ENCODE assay signal across 18 mouse cellular contexts in the genomic region with DNA sequence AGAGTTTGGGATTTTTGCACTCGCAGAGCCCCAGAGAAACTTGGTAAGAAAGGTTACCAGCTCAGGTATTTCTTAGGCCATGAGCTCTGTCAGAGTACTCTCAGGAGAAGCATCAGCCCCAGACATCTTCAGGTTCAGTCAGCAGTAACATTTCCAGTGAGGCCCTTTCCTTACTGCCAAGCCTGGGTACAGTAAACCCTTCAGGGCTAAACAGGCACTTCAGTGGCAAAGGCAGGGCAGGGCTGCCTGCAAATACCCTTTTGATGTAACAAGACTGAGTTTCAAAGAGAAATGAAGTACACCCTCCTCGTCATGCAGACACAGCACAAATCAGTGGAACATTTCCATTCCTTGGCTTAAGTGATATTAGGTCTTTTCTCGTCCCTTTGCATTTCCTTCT.
"Had no signal": no experiment of that assay in that cellular context is flagged by ENCODE, and none has a peak within 500 bp of the region (broad histone marks: within the 10 kb centered on the region; RNA-seq: fewer than 3 reads in every experiment).

No protein-coding gene starts in this region.

- H3K4me2 ChIP-seq: liver, embryonic 11.5 days; liver, embryonic 13.5 days; liver, embryonic 15.5 days; lung, embryonic 15.5 days; midbrain, embryonic 11.5 days; midbrain, embryonic 13.5 days; midbrain, embryonic 15.5 days; neural tube, embryonic 12.5 days; stomach, embryonic 15.5 days had no signal

- H3K9ac ChIP-seq: liver, embryonic 13.5 days; liver, embryonic 15.5 days; liver, postnatal 0 days; lung, embryonic 15.5 days; midbrain, embryonic 13.5 days; midbrain, embryonic 15.5 days; neural tube, embryonic 12.5 days; stomach, embryonic 15.5 days had no signal

- H3K27ac ChIP-seq: liver, embryonic 13.5 days; liver, embryonic 15.5 days; lung, embryonic 15.5 days; macrophage; midbrain, embryonic 13.5 days; midbrain, embryonic 15.5 days; neural tube, embryonic 12.5 days; stomach, embryonic 15.5 days; stomach, postnatal 0 days had no signal

- H3K4me3 ChIP-seq: liver, embryonic 13.5 days; liver, embryonic 15.5 days; lung, embryonic 15.5 days; megakaryocyte, embryonic 14.5 days; midbrain, embryonic 13.5 days; midbrain, embryonic 15.5 days; neural tube, embryonic 12.5 days; stomach, embryonic 15.5 days had no signal

- H3K4me1 ChIP-seq: liver, embryonic 13.5 days; liver, embryonic 15.5 days; lung, embryonic 15.5 days; megakaryocyte, embryonic 14.5 days; midbrain, embryonic 13.5 days; midbrain, embryonic 15.5 days; neural tube, embryonic 12.5 days; stomach, embryonic 15.5 days had no signal

- H3K36me3 ChIP-seq: liver, embryonic 13.5 days; liver, embryonic 15.5 days; lung, embryonic 15.5 days; midbrain, embryonic 15.5 days; stomach, embryonic 15.5 days had no signal

- H3K9me3 ChIP-seq: liver, embryonic 13.5 days; liver, embryonic 15.5 days; lung, embryonic 15.5 days; midbrain, embryonic 13.5 days; midbrain, embryonic 15.5 days; neural tube, embryonic 12.5 days; stomach, embryonic 15.5 days had no signal

- DNase-seq: liver; liver, embryonic 13.5 days; liver, postnatal 0 days; retina, postnatal 1 day; right cerebral cortex, adult 18-20 months; thymus, adult 2 months; thymus, postnatal 36 days had no signal

- ATAC-seq: liver, postnatal 0 days; midbrain, embryonic 13.5 days; midbrain, embryonic 15.5 days had no signal

- H3K27me3 ChIP-seq: liver, embryonic 13.5 days; liver, embryonic 15.5 days; lung, embryonic 15.5 days; megakaryocyte, embryonic 14.5 days; midbrain, embryonic 13.5 days; midbrain, embryonic 15.5 days; neural tube, embryonic 12.5 days; stomach, embryonic 15.5 days had no signal
